Mouse (Mus musculus) ES-E14 (cell line): ENCODE data around the gene Pla2g12b.

Experiments used
- HCFC1 ChIP-seq: IDR thresholded peaks from 2 replicates; pipeline ENCODE4 v1.6.1; 2012; ENCODE audit warnings: low read length, inconsistent platforms, borderline replicate concordance; ENCODE audit not compliant: insufficient read depth
- ZC3H11A ChIP-seq: IDR thresholded peaks from 2 replicates; pipeline ENCODE4 v1.6.1; 2012; ENCODE audit warnings: low read depth, mild to moderate bottlenecking, inconsistent platforms, low read length, borderline replicate concordance
- ZNF384 ChIP-seq: IDR thresholded peaks from 2 replicates; pipeline ENCODE4 v1.6.1; 2012; ENCODE audit warnings: low read depth, low read length, inconsistent platforms

GRCm38 (mm10) chr10:59429448-59430135 lies 26.1 kb downstream of the Pla2g12b start:
- TF ChIP-seq HCFC1 (no peak), ZC3H11A (no peak), ZNF384 (no peak)
